Mouse (Mus musculus): ENCODE data around the gene Yes1. TPM values are rescaled to one million over a fixed set of nuclear protein-coding genes. Genes with fewer than 3 reads are reported as not detected.
A peak's percentile ranks its signal among the peaks of the same experiment; 100 is the strongest.
"Not testable (repeated sequence)": the region's sequence is repeated elsewhere in the genome, so short reads cannot be mapped to it uniquely, and the experiment has no call there.

The Yes1 gene
- polyA plus RNA-seq, 1 experiment from 2014 or later = 6.4 TPM

- WGBS (ENCODE audit: insufficient replicate concordance) = 66% methylated on average over 7 of the region's 7 CpGs
- no peaks in the 10 kb centered on the region for H3K27me3 ChIP-seq (ENCODE audit: insufficient read depth, low read length)
- H3K4me3 ChIP-seq (ENCODE audit: low read depth, low read length) = no peak overlapping the region
- no peaks in the 10 kb centered on the region for H3K36me3 ChIP-seq (replicated peaks; ENCODE audit: insufficient read depth, low read length)
- no peak overlapping the region for H3K9ac ChIP-seq (replicated peaks)
- no peak for TF ChIP-seq EP300 (IDR thresholded peaks at IDR 0.05; ENCODE audit: low read depth)
- TF ChIP-seq CTCF (IDR thresholded peaks at IDR 0.05; ENCODE audit: low read depth) = no peak
- H3K4me1 ChIP-seq (ENCODE audit: insufficient read depth) = peaks cover 8% of the 10 kb centered on the region; the same call in 1 of the 2 replicates
- H3K4me2 ChIP-seq (ENCODE audit: low read depth, low read length) = no peak overlapping the region
- no peak overlapping the region for H3K27ac ChIP-seq (ENCODE audit: low read depth)
- no peaks in the 10 kb centered on the region for H3K9me3 ChIP-seq (ENCODE audit: low read length)
- ATAC-seq (no peak), DNase-seq (peak; percentile 13)
Measured at GRCm38 (mm10) chr5:32722263-32722662, 111.3 kb downstream of the Yes1 start.

- not testable (repeated sequence) for H3K36me3 ChIP-seq (replicated peaks; ENCODE audit: insufficient read depth, low read length); H3K4me1 ChIP-seq (ENCODE audit: insufficient read depth); H3K27ac ChIP-seq (ENCODE audit: low read depth); H3K4me2 ChIP-seq (ENCODE audit: low read depth, low read length); ATAC-seq; H3K27me3 ChIP-seq (ENCODE audit: insufficient read depth, low read length); H3K4me3 ChIP-seq (ENCODE audit: low read depth, low read length); H3K9ac ChIP-seq (replicated peaks); H3K9me3 ChIP-seq (ENCODE audit: low read length)
- peak; percentile 7 for DNase-seq
- 72% methylated on average over 8 of the region's 8 CpGs for WGBS (ENCODE audit: insufficient replicate concordance)
Measured at GRCm38 (mm10) chr5:32722711-32723110, 111.7 kb downstream of the Yes1 start.

- Histone ChIP-seq H3K27ac (ENCODE audit: low read depth) (no peak overlapping the region), H3K36me3 (replicated peaks; ENCODE audit: insufficient read depth, low read length) (no peaks in the 10 kb centered on the region), H3K4me1 (ENCODE audit: insufficient read depth) (peaks cover 8% of the 10 kb centered on the region; the same call in 1 of the 2 replicates), H3K9me3 (ENCODE audit: low read length) (no peaks in the 10 kb centered on the region), H3K4me2 (ENCODE audit: low read depth, low read length) (no peak overlapping the region), H3K27me3 (ENCODE audit: insufficient read depth, low read length) (no peaks in the 10 kb centered on the region), H3K9ac (replicated peaks) (no peak overlapping the region), H3K4me3 (ENCODE audit: low read depth, low read length) (no peak overlapping the region)
- peak; percentile 7 for DNase-seq
- ATAC-seq = no peak
- TF ChIP-seq EP300 (IDR thresholded peaks at IDR 0.05; ENCODE audit: low read depth) (no peak), CTCF (IDR thresholded peaks at IDR 0.05; ENCODE audit: low read depth) (no peak)
- 73% methylated on average over 7 of the region's 7 CpGs for WGBS (ENCODE audit: insufficient replicate concordance)
Measured at GRCm38 (mm10) chr5:32723981-32724380, 113.0 kb downstream of the Yes1 start.

GRCm38 (mm10) chr5:32725397-32725796 lies 114.4 kb downstream of the Yes1 start:
- DNase-seq; H3K9me3 ChIP-seq (ENCODE audit: low read length); H3K36me3 ChIP-seq (replicated peaks; ENCODE audit: insufficient read depth, low read length); H3K4me2 ChIP-seq (ENCODE audit: low read depth, low read length); H3K9ac ChIP-seq (replicated peaks); H3K27ac ChIP-seq (ENCODE audit: low read depth); H3K4me1 ChIP-seq (ENCODE audit: insufficient read depth); H3K27me3 ChIP-seq (ENCODE audit: insufficient read depth, low read length); H3K4me3 ChIP-seq (ENCODE audit: low read depth, low read length): not testable (repeated sequence)
- 51% methylated on average over 3 of the region's 3 CpGs for WGBS (ENCODE audit: insufficient replicate concordance)
- peak; percentile 68; the same call in 1 of the 2 replicates for ATAC-seq

GRCm38 (mm10) chr5:32728300-32728699 lies 117.3 kb downstream of the Yes1 start:
- DNase-seq (no peak), ATAC-seq (no peak)
- Histone ChIP-seq H3K27me3 (ENCODE audit: insufficient read depth, low read length) (no peaks in the 10 kb centered on the region), H3K36me3 (replicated peaks; ENCODE audit: insufficient read depth, low read length) (no peaks in the 10 kb centered on the region), H3K27ac (ENCODE audit: low read depth) (no peak overlapping the region), H3K9me3 (ENCODE audit: low read length) (no peaks in the 10 kb centered on the region), H3K4me3 (ENCODE audit: low read depth, low read length) (no peak overlapping the region), H3K4me1 (ENCODE audit: insufficient read depth) (no peaks in the 10 kb centered on the region), H3K4me2 (ENCODE audit: low read depth, low read length) (no peak overlapping the region), H3K9ac (replicated peaks) (no peak overlapping the region)
- TF ChIP-seq CTCF (IDR thresholded peaks at IDR 0.05; ENCODE audit: low read depth) (no peak), EP300 (IDR thresholded peaks at IDR 0.05; ENCODE audit: low read depth) (no peak)
- WGBS (ENCODE audit: insufficient replicate concordance) = 82% methylated on average over 7 of the region's 7 CpGs

- Histone ChIP-seq H3K4me2 (ENCODE audit: low read depth, low read length) (no peak overlapping the region), H3K4me1 (ENCODE audit: insufficient read depth) (no peaks in the 10 kb centered on the region), H3K9ac (replicated peaks) (no peak overlapping the region), H3K36me3 (replicated peaks; ENCODE audit: insufficient read depth, low read length) (no peaks in the 10 kb centered on the region), H3K27ac (ENCODE audit: low read depth) (no peak overlapping the region), H3K27me3 (ENCODE audit: insufficient read depth, low read length) (no peaks in the 10 kb centered on the region), H3K4me3 (ENCODE audit: low read depth, low read length) (no peak overlapping the region), H3K9me3 (ENCODE audit: low read length) (no peaks in the 10 kb centered on the region)
- no peak for DNase-seq
- TF ChIP-seq CTCF (IDR thresholded peaks at IDR 0.05; ENCODE audit: low read depth) (no peak), EP300 (IDR thresholded peaks at IDR 0.05; ENCODE audit: low read depth) (no peak)
- 89% methylated on average over 8 of the region's 8 CpGs for WGBS (ENCODE audit: insufficient replicate concordance)
- no peak for ATAC-seq
Measured at GRCm38 (mm10) chr5:32728851-32729250, 117.9 kb downstream of the Yes1 start.

GRCm38 (mm10) chr5:32733892-32734291 lies 122.9 kb downstream of the Yes1 start:
- not testable (repeated sequence) for H3K9me3 ChIP-seq (ENCODE audit: low read length); H3K27me3 ChIP-seq (ENCODE audit: insufficient read depth, low read length); DNase-seq; H3K4me2 ChIP-seq (ENCODE audit: low read depth, low read length); H3K27ac ChIP-seq (ENCODE audit: low read depth); H3K9ac ChIP-seq (replicated peaks); H3K4me1 ChIP-seq (ENCODE audit: insufficient read depth); H3K4me3 ChIP-seq (ENCODE audit: low read depth, low read length); H3K36me3 ChIP-seq (replicated peaks; ENCODE audit: insufficient read depth, low read length)
- WGBS (ENCODE audit: insufficient replicate concordance) = 85% methylated on average over 6 of the region's 6 CpGs
- 0 out of 2 replicates have a peak, but pooled peaks have one; percentile 29 for ATAC-seq
